Mouse (Mus musculus): ENCODE measurements at regions not wholly inside any gene's neighbourhood (a gene's known extent, or its start where the extent isn't known, plus 50 kb on each side); places are given as distances from the start of the nearest gene placed in this dataset.

- TF ChIP-seq CTCF (IDR thresholded peaks at IDR 0.05; ENCODE audit: low read depth): no peak
- peak; percentile 20; the same call in 1 of the 2 replicates for ATAC-seq
- no peak overlapping the region for H3K27ac ChIP-seq (ENCODE audit: low read depth, low read length)
- no peaks in the 10 kb centered on the region for H3K27me3 ChIP-seq (ENCODE audit: insufficient read depth, low read length)
- H3K9me3 ChIP-seq (ENCODE audit: low read length): no peaks in the 10 kb centered on the region
- H3K9ac ChIP-seq: no peak overlapping the region
- no peak overlapping the region for H3K4me2 ChIP-seq (ENCODE audit: low read depth)
- H3K36me3 ChIP-seq (ENCODE audit: insufficient read depth): no peaks in the 10 kb centered on the region
- DNase-seq: peak; percentile 10
- H3K4me1 ChIP-seq (ENCODE audit: insufficient read depth): no peaks in the 10 kb centered on the region
- H3K4me3 ChIP-seq (ENCODE audit: low read depth, low read length): no peak overlapping the region
- WGBS: 24% methylated on average over 5 of the region's 5 CpGs
These were observed 219.7 kb upstream of the Unc93a2 start for GRCm38 (mm10) chr17:7604813-7605504.

- Histone ChIP-seq H3K36me3 (ENCODE audit: insufficient read depth) (no peaks in the 10 kb centered on the region), H3K9ac (no peak overlapping the region), H3K4me3 (ENCODE audit: low read depth, low read length) (no peak overlapping the region), H3K4me2 (ENCODE audit: low read depth) (no peak overlapping the region), H3K4me1 (ENCODE audit: insufficient read depth) (no peaks in the 10 kb centered on the region), H3K9me3 (ENCODE audit: low read length) (no peaks in the 10 kb centered on the region), H3K27me3 (ENCODE audit: insufficient read depth, low read length) (no peaks in the 10 kb centered on the region), H3K27ac (ENCODE audit: low read depth, low read length) (no peak overlapping the region)
- 88% methylated on average over 3 of the region's 3 CpGs for WGBS
- DNase-seq: no peak
- no peak for ATAC-seq
- TF ChIP-seq CTCF (IDR thresholded peaks at IDR 0.05; ENCODE audit: low read depth): no peak
These were observed 218.8 kb upstream of the Unc93a2 start for GRCm38 (mm10) chr17:7604096-7604495.

- Histone ChIP-seq H3K27me3 (ENCODE audit: insufficient read depth, low read length) (no peaks in the 10 kb centered on the region), H3K9ac (no peak overlapping the region), H3K36me3 (ENCODE audit: insufficient read depth) (no peaks in the 10 kb centered on the region), H3K9me3 (ENCODE audit: low read length) (no peaks in the 10 kb centered on the region), H3K27ac (ENCODE audit: low read depth, low read length) (no peak overlapping the region), H3K4me2 (ENCODE audit: low read depth) (no peak overlapping the region), H3K4me1 (ENCODE audit: insufficient read depth) (no peaks in the 10 kb centered on the region), H3K4me3 (ENCODE audit: low read depth, low read length) (no peak overlapping the region)
- 42% methylated on average over 2 of the region's 2 CpGs for WGBS
- ATAC-seq (no peak), DNase-seq (no peak)
- no peak for TF ChIP-seq CTCF (IDR thresholded peaks at IDR 0.05; ENCODE audit: low read depth)
These were observed 215.3 kb upstream of the Unc93a2 start for GRCm38 (mm10) chr17:7600555-7600954.

GRCm38 (mm10) chr17:7597481-7597880, 212.2 kb upstream of the Unc93a2 start:
- ATAC-seq: no peak
- no peaks in the 10 kb centered on the region for H3K9me3 ChIP-seq (ENCODE audit: low read length)
- TF ChIP-seq CTCF (IDR thresholded peaks at IDR 0.05; ENCODE audit: low read depth): peak; percentile 44
- H3K4me2 ChIP-seq (ENCODE audit: low read depth): no peak overlapping the region
- no peaks in the 10 kb centered on the region for H3K4me1 ChIP-seq (ENCODE audit: insufficient read depth)
- WGBS: 43% methylated on average over 2 of the region's 2 CpGs
- DNase-seq: no peak
- no peak overlapping the region for H3K27ac ChIP-seq (ENCODE audit: low read depth, low read length)
- no peak overlapping the region for H3K4me3 ChIP-seq (ENCODE audit: low read depth, low read length)
- no peaks in the 10 kb centered on the region for H3K36me3 ChIP-seq (ENCODE audit: insufficient read depth)
- H3K9ac ChIP-seq: no peak overlapping the region
- no peaks in the 10 kb centered on the region for H3K27me3 ChIP-seq (ENCODE audit: insufficient read depth, low read length)

GRCm38 (mm10) chr17:7594801-7595200, 209.5 kb upstream of the Unc93a2 start:
- ATAC-seq (no peak), DNase-seq (no peak)
- Histone ChIP-seq H3K36me3 (ENCODE audit: insufficient read depth) (no peaks in the 10 kb centered on the region), H3K9ac (no peak overlapping the region), H3K4me1 (ENCODE audit: insufficient read depth) (no peaks in the 10 kb centered on the region), H3K4me3 (ENCODE audit: low read depth, low read length) (no peak overlapping the region), H3K9me3 (ENCODE audit: low read length) (no peaks in the 10 kb centered on the region), H3K27ac (ENCODE audit: low read depth, low read length) (no peak overlapping the region), H3K27me3 (ENCODE audit: insufficient read depth, low read length) (no peaks in the 10 kb centered on the region), H3K4me2 (ENCODE audit: low read depth) (no peak overlapping the region)
- TF ChIP-seq CTCF (IDR thresholded peaks at IDR 0.05; ENCODE audit: low read depth): no peak
- WGBS: 44% methylated on average over 3 of the region's 3 CpGs

GRCm38 (mm10) chr17:7592491-7592890, 207.2 kb upstream of the Unc93a2 start:
- H3K9ac ChIP-seq: no peak overlapping the region
- no peak overlapping the region for H3K27ac ChIP-seq (ENCODE audit: low read depth, low read length)
- no peak for TF ChIP-seq CTCF (IDR thresholded peaks at IDR 0.05; ENCODE audit: low read depth)
- H3K36me3 ChIP-seq (ENCODE audit: insufficient read depth): no peaks in the 10 kb centered on the region
- no peaks in the 10 kb centered on the region for H3K4me1 ChIP-seq (ENCODE audit: insufficient read depth)
- no peak overlapping the region for H3K4me3 ChIP-seq (ENCODE audit: low read depth, low read length)
- no peak for DNase-seq
- 89% methylated on average over 4 of the region's 4 CpGs for WGBS
- no peaks in the 10 kb centered on the region for H3K27me3 ChIP-seq (ENCODE audit: insufficient read depth, low read length)
- no peak overlapping the region for H3K4me2 ChIP-seq (ENCODE audit: low read depth)
- no peaks in the 10 kb centered on the region for H3K9me3 ChIP-seq (ENCODE audit: low read length)
- no peak for ATAC-seq

GRCm38 (mm10) chr17:7582866-7583398, 197.7 kb upstream of the Unc93a2 start:
- 64% methylated on average over 4 of the region's 4 CpGs for WGBS
- ATAC-seq (no peak), DNase-seq (no peak)
- Histone ChIP-seq H3K4me2 (ENCODE audit: low read depth) (no peak overlapping the region), H3K9me3 (ENCODE audit: low read length) (no peaks in the 10 kb centered on the region), H3K27me3 (ENCODE audit: insufficient read depth, low read length) (no peaks in the 10 kb centered on the region), H3K36me3 (ENCODE audit: insufficient read depth) (no peaks in the 10 kb centered on the region), H3K27ac (ENCODE audit: low read depth, low read length) (no peak overlapping the region), H3K4me1 (ENCODE audit: insufficient read depth) (no peaks in the 10 kb centered on the region), H3K9ac (no peak overlapping the region), H3K4me3 (ENCODE audit: low read depth, low read length) (no peak overlapping the region)
- no peak for TF ChIP-seq CTCF (IDR thresholded peaks at IDR 0.05; ENCODE audit: low read depth)

Data from forebrain, postnatal 0 days (tissue).